In genomic region chr2:104410963-104411545, GRCm38 (mm10) we compare ENCODE assay signal across 8 mouse cellular contexts. TPM values are rescaled to one million over a fixed set of nuclear protein-coding genes. Genes with fewer than 3 reads are reported as not detected.
A peak's percentile ranks its signal among the peaks of the same experiment; 100 is the strongest.
DNase-seq lines count a peak whose midpoint lies in the region; ATAC-seq lines count a peak whose summit lies in the region.

TSS of gene D430041D05Rik (minus strand) at chr2:104411013.

- peaks cover 39% of the 10 kb centered on the region for H3K27me3 ChIP-seq in neural tube, embryonic 13.5 days

- H3K4me3 ChIP-seq in neural tube, embryonic 13.5 days: peak within 1 kb of the TSS; percentile 83

- peaks cover 34% of the 10 kb centered on the region for H3K4me1 ChIP-seq in neural tube, embryonic 13.5 days (replicated peaks)

- ATAC-seq in frontal cortex, adult (ENCODE audit: low TSS enrichment): no peak
- no peak for ATAC-seq in neural tube, embryonic 13.5 days (ENCODE audit: low read depth)
- ATAC-seq in activated CD4-positive, CD25-positive, alpha-beta regulatory T cell, adult 4 months: no peak

- 58% methylated on average over 4 of the region's 4 CpGs for WGBS in neural tube, embryonic 13.5 days

- no peaks in the 10 kb centered on the region for H3K36me3 ChIP-seq in neural tube, embryonic 13.5 days

- peak within 1 kb of the TSS; percentile 94 for H3K27ac ChIP-seq in neural tube, embryonic 13.5 days (replicated peaks)

- peak within 1 kb of the TSS; percentile 91 for H3K9ac ChIP-seq in neural tube, embryonic 13.5 days

- peak within 1 kb of the TSS; percentile 78 for H3K4me2 ChIP-seq in neural tube, embryonic 13.5 days

- no peaks in the 10 kb centered on the region for H3K9me3 ChIP-seq in neural tube, embryonic 13.5 days

- no peak for DNase-seq in frontal cortex, adult 2 months (ENCODE audit: extremely low spot score in 1 of 2, low spot score in 1 of 2)
- DNase-seq in thymus, postnatal 14 days: peak; percentile 28
- DNase-seq in thymus, postnatal 4 days: no peak
- no peak for DNase-seq in layer of hippocampus, postnatal 36 days
- DNase-seq in c-Kit-positive CD71-positive TER-119-positive erythroid progenitor cells, embryonic 14.5 days (ENCODE audit: low spot score): no peak

RNA-seq across cellular contexts. Expression of gene D430041D05Rik, which starts in this region (rescaled TPM):
- polyA plus RNA-seq in frontal cortex, adult 2 months (2012; rRNA removed): 28.6 and 29.4 TPM in 2 replicates
- total RNA-seq in layer of hippocampus, postnatal 36 days (2021): 10 to 100 TPM; 88.3 to 98.4 TPM
- 5.7 and 6.5 TPM in 2 replicates for polyA plus RNA-seq in neural tube, embryonic 13.5 days (2015; fragmentation: Nextera tagmentation; extraction: Ambion mirVana)
- polyA plus RNA-seq in activated CD4-positive, CD25-positive, alpha-beta regulatory T cell, adult 4 months (2017; shearing (Covaris generic)): under 1 TPM in 1 of 2 experiments, not detected in 1; 0.21 TPM
